ENCODE assay signal across 8 mouse cellular contexts in the genomic region with DNA sequence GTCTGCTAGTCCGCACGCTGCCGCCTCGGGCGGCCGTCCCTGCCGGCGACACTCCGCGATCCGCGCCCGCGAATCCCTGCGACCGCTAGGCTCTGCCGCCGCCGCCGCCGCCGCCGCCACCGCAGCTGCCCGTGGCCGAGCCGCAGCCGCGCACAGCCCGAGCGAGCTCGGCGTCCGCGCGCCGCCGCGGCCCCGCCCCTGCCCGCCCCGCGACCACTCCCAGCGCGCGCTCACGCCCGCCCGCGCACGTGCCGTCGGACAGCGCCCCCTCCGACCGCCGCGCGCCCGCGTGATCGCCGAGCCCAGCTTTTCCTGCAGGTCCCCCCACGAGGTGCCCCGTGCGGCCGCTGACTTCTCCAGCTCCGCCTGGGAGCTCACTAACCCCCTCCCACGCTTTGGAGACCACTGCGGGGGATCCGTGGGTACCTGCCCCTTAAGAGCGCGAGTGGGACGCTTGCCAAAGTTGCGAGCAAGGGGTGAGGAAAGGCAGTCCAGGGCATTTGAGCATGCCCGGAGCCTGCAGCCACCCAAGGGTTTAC. TPM values are rescaled to one million over a fixed set of nuclear protein-coding genes. Genes with fewer than 3 reads are reported as not detected.
A peak's percentile ranks its signal among the peaks of the same experiment; 100 is the strongest.
DNase-seq lines count a peak whose midpoint lies in the region; ATAC-seq and TF ChIP-seq lines count a peak whose summit lies in the region.

Gene Gnai1, minus strand, starts transcription at position 75 of the 539 bp plus-strand sequence.

- peak within 1 kb of the TSS; percentile 87 for H3K27ac ChIP-seq in hindbrain, postnatal 0 days

- peak within 1 kb of the TSS; percentile 87 for H3K4me3 ChIP-seq in hindbrain, postnatal 0 days (ENCODE audit: low read length)

- no peaks in the 10 kb centered on the region for H3K36me3 ChIP-seq in hindbrain, postnatal 0 days (ENCODE audit: insufficient read depth, low read length)

- no peaks in the 10 kb centered on the region for H3K9me3 ChIP-seq in hindbrain, postnatal 0 days (ENCODE audit: low read length)

- TF ChIP-seq CTCF in hindbrain, postnatal 0 days (IDR thresholded peaks at IDR 0.05; ENCODE audit: low read depth): peak; percentile 42

- H3K4me2 ChIP-seq in hindbrain, postnatal 0 days (ENCODE audit: low read depth, low read length): peak within 1 kb of the TSS; percentile 89

- intact Hi-C loops in left cerebral cortex, postnatal 10 days (cut with DNase I): loop anchor here (10.0 kb wide), 1 partner anchor 276 kb away; no protein-coding TSS in a partner anchor

- peak within 1 kb of the TSS; percentile 88 for H3K9ac ChIP-seq in hindbrain, postnatal 0 days (replicated peaks; ENCODE audit: low read length)

- DNase-seq in adrenal gland, postnatal 14 days: peak; percentile 88
- DNase-seq in embryo, embryonic 10 days (ENCODE audit: low spot score): peak; percentile 83
- peak; percentile 48 for DNase-seq in gastrocnemius, postnatal 25 days
- peak; percentile 95 for DNase-seq in hindbrain, postnatal 0 days (ENCODE audit: low spot score)
- peak; percentile 61 to 89 for DNase-seq in left cerebral cortex, postnatal 10 days (ENCODE audit: extremely low spot score in 1 of 2, low spot score in 2 of 2)
- peak; percentile 58 to 62 for DNase-seq in right cerebral cortex, postnatal 36 days (ENCODE audit: low spot score in 2 of 2)
- no peak for DNase-seq in spleen, postnatal 4 days (ENCODE audit: low spot score in 2 of 2)

- ATAC-seq in hindbrain, postnatal 0 days: peak; percentile 97
- peak; percentile 75 for ATAC-seq in megakaryocyte progenitor cell, adult 5-6 weeks (replicated peaks; ENCODE audit: poor library complexity)

- no peaks in the 10 kb centered on the region for H3K27me3 ChIP-seq in hindbrain, postnatal 0 days (ENCODE audit: insufficient read depth, low read length)

- under 1% methylated on average over 31 of the region's 76 CpGs for WGBS in hindbrain, postnatal 0 days

- no peaks in the 10 kb centered on the region for H3K4me1 ChIP-seq in hindbrain, postnatal 0 days (ENCODE audit: insufficient read depth, low read length)

RNA-seq across cellular contexts. Expression of gene Gnai1, which starts in this region (rescaled TPM):
- total RNA-seq in adrenal gland, postnatal 14 days (2021): 21.1 and 23.2 TPM in 2 replicates
- 1 to 10 TPM; 3.5 to 6.9 TPM for total RNA-seq in gastrocnemius, postnatal 25 days (2021)
- total RNA-seq in hindbrain, postnatal 0 days (2014; rRNA removed): 51.1 and 61.2 TPM in 2 replicates
- polyA plus RNA-seq in hindbrain, postnatal 0 days (2015; fragmentation: Nextera tagmentation; extraction: Ambion mirVana): 87.5 and 95.9 TPM in 2 replicates
- 100 to 1,000 TPM; 205 to 218 TPM for total RNA-seq in left cerebral cortex, postnatal 10 days (2021)
- not detected in 2 replicates for total RNA-seq in megakaryocyte progenitor cell, adult 5-6 weeks (2015)
- 0.08 TPM in 1 of 2 replicates, not detected in the other for total RNA-seq in megakaryocyte progenitor cell, adult 5-6 weeks (2017)

Comparison
In these comparisons a context has a peak if more than half of its experiments do, and no peak if none do; other contexts are left out.
1. RNA of gene Gnai1 (total RNA-seq): 205 to 218 TPM in left cerebral cortex, postnatal 10 days, 51.1 to 61.2 TPM in hindbrain, postnatal 0 days, 21.1 to 23.2 TPM in adrenal gland, postnatal 14 days and 3.5 to 6.9 TPM in gastrocnemius, postnatal 25 days; 0.08 TPM in megakaryocyte progenitor cell, adult 5-6 weeks; every median in the first group is over 4 times any median in the second.
2. Peak in ATAC-seq in megakaryocyte progenitor cell, adult 5-6 weeks; RNA of the gene not detected or under 1 TPM.
3. DNase-seq: peak in adrenal gland, postnatal 14 days (single experiment), embryo, embryonic 10 days (single experiment), gastrocnemius, postnatal 25 days (single experiment), hindbrain, postnatal 0 days (single experiment), left cerebral cortex, postnatal 10 days (2 of 2) and right cerebral cortex, postnatal 36 days (2 of 2); none in spleen, postnatal 4 days (0 of 2).